Mouse (Mus musculus) thymus, postnatal 36 days (tissue): ENCODE data around the gene Capn15.

Experiments used
- DNase-seq, 2 experiments: peaks; one replicate each; pipeline ENCODE4 v3.0.0; 2022; ENCODE audit warnings: mixed read lengths in 2 of 2

Gene Capn15

DNA sequence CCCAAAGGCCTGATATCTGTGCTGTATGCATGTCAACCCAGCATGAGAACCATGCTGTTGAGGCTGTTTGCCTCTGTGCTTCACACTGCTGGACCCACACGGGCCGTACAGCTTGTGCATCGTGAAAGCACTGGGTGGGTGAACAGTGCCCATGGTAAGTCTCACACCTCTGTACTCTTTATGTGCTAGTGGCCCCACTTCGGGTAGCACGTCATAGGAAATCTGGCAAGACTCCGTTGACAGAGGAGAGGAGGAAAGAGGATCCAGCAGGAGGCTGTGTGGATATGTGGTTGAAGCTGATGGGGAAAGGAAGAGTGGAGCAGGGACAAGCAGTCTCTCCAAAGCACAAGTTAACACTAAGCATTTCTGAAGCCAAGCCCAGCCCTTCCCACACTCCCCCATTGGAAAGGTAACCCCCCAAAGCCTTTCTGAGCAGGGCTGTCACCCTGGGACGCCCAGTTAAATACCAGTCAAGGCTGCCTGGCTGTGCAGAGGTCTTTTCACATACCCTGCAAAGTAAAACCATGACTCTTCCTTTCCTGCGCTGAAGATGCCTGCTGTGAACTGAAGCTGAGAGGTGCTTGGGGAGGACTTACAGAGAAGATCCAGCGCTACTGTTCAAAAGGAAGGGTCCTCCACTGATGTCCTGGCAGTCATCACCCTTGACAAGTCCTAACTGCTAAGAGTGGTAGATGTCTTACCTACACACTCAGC is 67.4 kb downstream of the Capn15 start:
- no peak for DNase-seq

DNA sequence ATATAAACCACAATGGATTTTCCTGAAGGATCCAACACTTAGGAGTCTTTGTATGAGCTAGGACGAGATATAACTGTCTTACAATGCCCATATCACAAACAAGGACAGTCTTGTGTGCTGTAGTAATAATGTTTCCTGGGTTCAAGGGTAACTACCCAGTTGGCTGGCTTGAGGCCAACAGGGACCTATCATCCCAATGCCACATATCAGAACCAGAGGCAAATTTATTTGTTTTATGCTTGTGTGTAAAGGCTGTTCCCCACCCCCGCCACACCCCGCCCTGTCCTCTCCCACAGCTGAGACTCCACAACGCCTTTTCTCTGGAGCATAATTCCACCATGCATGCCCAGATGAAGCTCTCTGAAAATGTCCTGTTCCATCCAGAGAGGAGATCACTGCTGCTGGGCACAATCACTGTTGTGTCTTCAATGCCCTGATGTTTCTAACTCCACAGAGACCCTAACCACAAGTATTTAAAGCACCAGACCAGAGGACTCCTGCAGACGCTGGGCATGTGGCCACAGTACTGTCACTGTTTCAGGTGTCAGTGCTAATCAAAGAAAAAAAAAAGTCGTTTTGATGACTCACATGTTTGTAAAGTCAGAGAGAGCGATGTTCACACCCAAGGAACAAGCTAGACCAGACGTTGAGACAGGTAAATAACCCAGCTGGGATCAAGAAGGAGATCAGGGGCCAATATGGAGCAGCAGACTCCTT is 68.5 kb downstream of the Capn15 start:
- DNase-seq = no peak

DNA sequence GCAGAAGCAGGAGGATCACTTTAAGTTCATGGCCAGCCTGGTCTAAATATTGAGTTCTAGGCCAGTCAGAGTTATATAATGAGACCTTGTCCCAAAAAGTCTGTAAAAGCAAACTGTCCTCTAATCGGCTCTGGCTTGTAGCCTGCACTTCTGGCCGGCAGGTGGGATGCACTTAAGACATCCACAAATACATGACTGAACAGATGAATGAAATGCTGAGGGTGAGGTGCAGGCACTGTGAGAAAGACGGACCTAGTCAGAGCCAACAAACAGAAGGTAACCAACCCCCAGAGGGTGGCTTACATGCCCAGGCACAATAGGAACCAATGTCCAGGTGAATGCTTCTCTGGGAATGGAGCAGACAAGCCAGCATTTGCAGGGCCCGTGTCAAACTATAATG is 71.3 kb downstream of the Capn15 start:
- no peak for DNase-seq

DNA sequence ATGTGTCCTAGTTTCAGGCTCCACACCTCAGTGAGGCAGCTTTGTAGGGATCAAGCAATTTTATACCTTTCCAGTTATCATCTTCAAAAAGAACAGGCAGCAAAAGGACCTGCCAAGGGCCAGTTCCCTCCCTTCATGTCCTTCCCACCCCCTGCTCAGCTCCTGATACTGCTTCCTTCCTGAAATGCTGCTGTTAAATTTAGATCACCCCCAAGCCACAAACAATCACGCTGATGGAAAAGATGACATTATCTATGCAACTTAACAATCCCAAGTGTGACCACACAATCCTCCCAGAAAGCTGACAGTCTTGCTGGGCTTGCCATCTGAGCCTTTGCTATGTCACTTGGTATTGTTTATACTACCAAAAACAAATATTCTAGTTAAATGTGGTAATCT is 71.7 kb downstream of the Capn15 start:
- no peak for DNase-seq

DNA sequence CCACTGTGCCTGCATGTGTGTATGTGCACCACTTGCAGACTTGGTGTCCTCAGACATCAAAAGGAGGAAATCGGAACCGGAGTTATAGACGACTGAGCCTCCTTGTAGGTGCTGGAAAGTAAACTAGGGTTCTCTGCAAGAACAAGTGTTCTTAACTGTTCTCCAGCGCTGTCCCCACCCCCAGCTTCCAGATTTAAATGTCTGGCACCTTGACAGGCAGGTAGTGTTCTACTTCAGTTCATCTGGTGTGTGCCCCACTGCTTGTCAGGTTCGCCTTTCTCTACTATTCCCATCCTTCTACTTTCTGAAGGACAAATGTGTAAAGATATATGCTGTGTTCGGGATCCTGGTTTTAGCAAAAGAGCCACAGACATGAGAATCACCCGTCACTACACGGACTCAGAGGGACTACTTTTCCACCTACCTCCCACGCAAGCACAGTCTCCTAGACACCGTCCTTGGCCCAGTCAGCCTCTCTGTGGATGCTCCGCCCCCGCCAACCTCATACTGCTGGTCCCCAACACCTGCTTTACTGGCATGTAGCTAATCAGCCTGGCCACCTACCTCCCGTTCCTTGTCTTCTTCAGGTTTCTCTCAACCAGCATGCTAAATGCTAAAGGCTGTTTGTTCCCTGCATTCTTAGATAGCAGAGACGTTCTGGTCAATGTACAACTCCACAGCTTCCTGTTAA is 72.3 kb downstream of the Capn15 start:
- no peak for DNase-seq

DNA sequence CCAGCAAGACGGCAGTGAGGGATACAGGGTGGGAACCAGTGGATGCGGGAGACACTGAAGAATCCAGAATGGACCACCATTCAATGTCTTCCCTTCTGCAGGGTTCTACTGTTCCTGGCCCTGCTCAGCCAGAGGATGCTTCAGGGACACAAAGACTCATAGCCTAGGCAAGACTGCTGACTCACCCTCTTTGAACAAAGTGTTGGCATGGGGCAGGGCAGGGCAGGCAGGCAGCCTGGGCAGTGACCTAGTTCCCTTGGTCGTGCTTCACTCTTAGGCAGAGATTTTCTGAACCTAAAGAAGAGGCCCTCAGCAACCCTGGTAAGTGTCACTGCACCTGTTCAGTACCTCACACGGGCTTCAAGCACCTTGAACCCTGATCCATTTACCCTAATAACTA is 73.8 kb downstream of the Capn15 start:
- no peak for DNase-seq
